Mouse (Mus musculus) myocyte (in vitro differentiated cells): Measurements from ENCODE around the gene Foxo3.

Experiments used
- CEBPB ChIP-seq: IDR thresholded peaks from 2 replicates; pipeline ENCODE4 v1.6.1; 2011; ENCODE audit warnings: mild to moderate bottlenecking, moderate library complexity; ENCODE audit not compliant: poor library complexity, insufficient read depth, severe bottlenecking
- POLR2A ChIP-seq: IDR thresholded peaks from one replicate; pipeline ENCODE4 v1.6.1; 2011; ENCODE audit warnings: low read depth, mild to moderate bottlenecking, control low read depth, moderate library complexity; ENCODE audit not compliant: insufficient read length
- POLR2AphosphoS2 ChIP-seq: IDR thresholded peaks from one replicate; pipeline ENCODE4 v1.6.1; 2011; ENCODE audit warnings: low read depth, control low read depth; ENCODE audit not compliant: insufficient read length
- TCF12 ChIP-seq: IDR thresholded peaks from one replicate; pipeline ENCODE4 v1.6.1; 2011; ENCODE audit warnings: mild to moderate bottlenecking, control low read depth; ENCODE audit not compliant: poor library complexity, insufficient read depth, severe bottlenecking
- USF1 ChIP-seq: IDR thresholded peaks from one replicate; pipeline ENCODE4 v1.6.1; 2011; ENCODE audit warnings: low read depth, mild to moderate bottlenecking, control low read depth, moderate library complexity

DNA sequence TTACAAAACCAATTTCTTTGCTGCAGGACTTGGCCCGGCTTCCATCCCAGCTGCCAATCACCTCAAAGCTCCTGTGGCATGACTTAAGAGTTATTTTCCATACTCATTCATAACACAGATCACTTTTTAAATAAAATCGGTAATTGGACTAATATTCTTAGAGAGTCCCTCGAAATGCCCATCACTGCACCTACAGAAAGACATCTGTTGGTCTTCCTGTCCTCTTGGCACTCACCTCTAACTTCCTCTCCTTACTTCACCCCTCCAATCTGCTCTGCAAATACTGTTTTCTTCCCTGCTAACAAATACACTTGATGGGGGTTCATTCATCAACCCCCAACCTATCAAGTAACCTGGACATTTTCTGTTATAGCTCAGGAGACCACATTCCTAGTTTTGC, 30.9 kb downstream of the Foxo3 start:
- no peak for TF ChIP-seq POLR2A
- TF ChIP-seq CEBPB: no peak
- TF ChIP-seq TCF12: no peak
- TF ChIP-seq USF1: no peak
- TF ChIP-seq POLR2AphosphoS2: no peak
